Mouse (Mus musculus) liver, embryonic 14.5 days (tissue): ENCODE measurements around the gene Trmt10a. TPM values are rescaled to one million over a fixed set of nuclear protein-coding genes. Genes with fewer than 3 reads are reported as not detected.

ENCODE experiments used
- ATAC-seq: fragments of 200-750 bp; cut with Nextera tagmentation; 2 replicates; pipeline ENCODE4 v1.8.0; 2017; ENCODE audit warnings: moderate number of reproducible peaks, mild to moderate bottlenecking, moderate library complexity; ENCODE audit not compliant: insufficient read depth
- DNase-seq, 3 experiments: peaks; one replicate each; pipeline ENCODE4 v3.0.0-alpha.2; 2012 to 2013; ENCODE audit warnings: low read depth in 3 of 3, low spot score in 3 of 3
- H3K27ac ChIP-seq: fragments of 300-500 bp; sonication (generic); 2 replicates; pipeline ENCODE4 v1.5.1; 2014; ENCODE audit warnings: moderate library complexity, mild to moderate bottlenecking, control low read depth, inconsistent platforms
- H3K27me3 ChIP-seq: fragments of 300-500 bp; sonication (generic); 2 replicates; pipeline ENCODE4 v1.6.1; 2014; ENCODE audit warnings: mild to moderate bottlenecking, low read length, moderate library complexity; ENCODE audit not compliant: control insufficient read depth, insufficient read depth
- H3K36me3 ChIP-seq: fragments of 300-500 bp; sonication (generic); replicated peaks from 2 replicates; pipeline ENCODE4 v1.6.1; 2014; ENCODE audit warnings: low read depth; ENCODE audit not compliant: control insufficient read depth, insufficient read depth
- H3K4me1 ChIP-seq, 2 experiments: fragments of 200-500 bp in 1 of 2; fragments of 300-500 bp in 1 of 2; sonication (generic) in 1 of 2; replicated peaks; 2 replicates each; pipeline ENCODE4 v1.6.1; 2012 to 2014; ENCODE audit warnings: antibody characterized with exemption in 1 of 2, inconsistent platforms in 1 of 2, low read length in 1 of 2; ENCODE audit not compliant: control insufficient read depth in 2 of 2, insufficient read depth in 2 of 2
- H3K4me2 ChIP-seq: fragments of 300-500 bp; sonication (generic); 2 replicates; pipeline ENCODE4 v1.6.1; 2014; ENCODE audit warnings: low read depth, mild to moderate bottlenecking, control low read depth, moderate library complexity
- H3K4me3 ChIP-seq, 2 experiments: fragments of 200-500 bp in 1 of 2; fragments of 300-500 bp in 1 of 2; sonication (generic) in 1 of 2; 2 replicates each; pipeline ENCODE4 v1.5.1; 2012 to 2014; ENCODE audit warnings: low read depth in 2 of 2, low read length in 2 of 2, mild to moderate bottlenecking in 2 of 2, control low read depth in 1 of 2, inconsistent platforms in 1 of 2, moderate library complexity in 1 of 2; ENCODE audit not compliant: insufficient read depth in 1 of 2
- H3K9ac ChIP-seq: fragments of 300-500 bp; sonication (generic); replicated peaks from 2 replicates; pipeline ENCODE4 v1.6.1; 2014; ENCODE audit warnings: mild to moderate bottlenecking, control low read depth, moderate library complexity
- H3K9me3 ChIP-seq: fragments of 300-500 bp; sonication (generic); 2 replicates; pipeline ENCODE4 v1.6.1; 2016; ENCODE audit warnings: low read length, mixed read lengths; ENCODE audit not compliant: control insufficient read depth
- CTCF ChIP-seq: IDR thresholded peaks from 2 replicates; pipeline ENCODE4 v1.5.1; 2016; ENCODE audit warnings: antibody characterized with exemption, low read depth, control low read depth
- EP300 ChIP-seq: IDR thresholded peaks from 2 replicates; pipeline ENCODE4 v1.6.1; 2016; ENCODE audit warnings: antibody characterized with exemption, low read depth
- WGBS: fragments of 180-500 bp; shearing (Covaris S2); extraction: QIAGEN DNeasy Blood & Tissue Kit; methylation state at CpG from one replicate; pipeline ENCODE4 v1.1.7; 2014; ENCODE audit not compliant: insufficient replicate concordance; 5-methylcytosine and 5-hydroxymethylcytosine counted together
- polyA plus RNA-seq, 2 experiments: library from polyadenylated mRNA; depleted of rRNA in 1 of 2; stranded (reverse) in 1 of 2; unstranded in 1 of 2; fragments of >200 nt; fragmentation: Nextera tagmentation in 1 of 2; extraction: Ambion mirVana in 1 of 2; gene quantifications; 2 replicates each; pipeline versions ENCODE4 v1.2.1 to v1.2.3; 2012 to 2014

The Trmt10a gene
- polyA plus RNA-seq, 2 experiments = 3.3 to 5.6 TPM

DNA sequence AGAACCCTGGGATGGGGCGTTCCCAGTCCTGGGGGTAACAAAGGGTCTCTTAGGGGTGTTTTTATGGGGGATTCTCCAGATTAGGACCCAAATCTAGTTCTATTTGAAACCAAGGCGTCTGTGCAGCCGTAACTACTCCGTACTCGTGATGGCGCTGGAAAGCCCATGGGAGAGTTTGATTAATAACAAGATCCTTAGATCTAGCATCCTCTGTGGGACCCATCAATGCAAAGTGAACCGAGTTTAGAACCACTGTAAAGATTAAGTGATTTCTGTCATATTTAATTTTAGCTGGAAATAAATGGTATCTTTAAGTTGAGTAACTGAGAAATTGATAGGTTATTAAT lies 55.4 kb downstream of the Trmt10a start:
- no peaks in the 10 kb centered on the region for H3K27me3 ChIP-seq
- 63% methylated on average over 7 of the region's 7 CpGs for WGBS
- no peak for TF ChIP-seq EP300
- TF ChIP-seq CTCF = no peak
- no peaks in the 10 kb centered on the region for H3K9me3 ChIP-seq
- DNase-seq (no peak), ATAC-seq (no peak)
- H3K36me3 ChIP-seq = no peaks in the 10 kb centered on the region
- H3K9ac ChIP-seq = no peak overlapping the region
- H3K4me2 ChIP-seq = no peak overlapping the region
- no peaks in the 10 kb centered on the region for H3K4me1 ChIP-seq
- H3K4me3 ChIP-seq = no peak overlapping the region
- no peak overlapping the region for H3K27ac ChIP-seq

DNA sequence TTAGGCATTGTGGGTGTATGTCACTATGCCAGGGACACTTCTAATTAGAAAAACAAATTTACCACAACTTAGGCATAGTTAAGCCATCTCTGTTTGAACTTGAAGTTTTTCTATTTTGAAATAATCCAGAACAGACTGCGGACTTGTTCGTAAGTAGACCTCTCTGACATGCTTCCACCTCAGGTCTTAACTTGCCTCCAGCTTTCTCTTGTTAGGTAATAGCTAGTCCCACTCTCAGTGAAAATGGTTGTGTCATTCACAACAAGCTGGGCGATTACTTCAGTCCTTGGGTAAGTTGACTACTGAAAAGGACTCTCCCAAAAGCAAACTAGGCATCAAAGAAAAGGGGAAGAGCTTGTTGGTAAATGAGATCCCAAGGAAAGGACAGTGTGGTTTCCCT lies 65.6 kb downstream of the Trmt10a start:
- TF ChIP-seq CTCF (no peak), EP300 (no peak)
- Histone ChIP-seq H3K36me3 (no peaks in the 10 kb centered on the region), H3K27me3 (no peaks in the 10 kb centered on the region), H3K4me1 (no peaks in the 10 kb centered on the region), H3K9me3 (no peaks in the 10 kb centered on the region), H3K9ac (no peak overlapping the region), H3K4me3 (no peak overlapping the region), H3K4me2 (no peak overlapping the region), H3K27ac (no peak overlapping the region)
- ATAC-seq = no peak
- WGBS = 76% methylated on average over 3 of the region's 3 CpGs
- DNase-seq = no peak

Other genes with a start within 250 kb of the Trmt10a start
- gene Lamtor3, start 224.9 kb upstream of the Trmt10a start, polyA plus RNA-seq (2012; rRNA removed) = 31.3 and 35.2 TPM in 2 replicates
- 54.3 and 60.1 TPM in 2 replicates for gene Lamtor3, start 224.9 kb upstream of the Trmt10a start, polyA plus RNA-seq (2014; fragmentation: Nextera tagmentation; extraction: Ambion mirVana)
- 5.1 and 8.8 TPM in 2 replicates for gene Dapp1, start 161.9 kb upstream of the Trmt10a start, polyA plus RNA-seq (2012; rRNA removed)
- 10.6 and 11.5 TPM in 2 replicates for gene Dapp1, start 161.9 kb upstream of the Trmt10a start, polyA plus RNA-seq (2014; fragmentation: Nextera tagmentation; extraction: Ambion mirVana)
- 0.01 TPM in 2 replicates for gene 1110002E22Rik, start 78.4 kb upstream of the Trmt10a start, polyA plus RNA-seq (2012; rRNA removed)
- not detected in 2 replicates for gene 1110002E22Rik, start 78.4 kb upstream of the Trmt10a start, polyA plus RNA-seq (2014; fragmentation: Nextera tagmentation; extraction: Ambion mirVana)
- 0.02 TPM in 1 of 2 replicates, not detected in the other for gene Gm5105, start 76.1 kb upstream of the Trmt10a start, polyA plus RNA-seq (2012; rRNA removed)
- not detected in 2 replicates for gene Gm5105, start 76.1 kb upstream of the Trmt10a start, polyA plus RNA-seq (2014; fragmentation: Nextera tagmentation; extraction: Ambion mirVana)
- 11.2 and 16.0 TPM in 2 replicates for gene Mttp, start 1.5 kb downstream of the Trmt10a start, polyA plus RNA-seq (2012; rRNA removed)
- gene Mttp, start 1.5 kb downstream of the Trmt10a start, polyA plus RNA-seq (2014; fragmentation: Nextera tagmentation; extraction: Ambion mirVana) = 30.7 and 34.8 TPM in 2 replicates
- gene 4930579F01Rik, start 50.4 kb downstream of the Trmt10a start, polyA plus RNA-seq (2012; rRNA removed) = not detected in 2 replicates
- not detected in 2 replicates for gene 4930579F01Rik, start 50.4 kb downstream of the Trmt10a start, polyA plus RNA-seq (2014; fragmentation: Nextera tagmentation; extraction: Ambion mirVana)
- 0.04 and 0.07 TPM in 2 replicates for gene Adh7, start 74.3 kb downstream of the Trmt10a start, polyA plus RNA-seq (2012; rRNA removed)
- 0.39 and 0.42 TPM in 2 replicates for gene Adh7, start 74.3 kb downstream of the Trmt10a start, polyA plus RNA-seq (2014; fragmentation: Nextera tagmentation; extraction: Ambion mirVana)
- 3.8 and 4.0 TPM in 2 replicates for gene Adh1, start 117.5 kb downstream of the Trmt10a start, polyA plus RNA-seq (2012; rRNA removed)
- 8.4 and 10.6 TPM in 2 replicates for gene Adh1, start 117.5 kb downstream of the Trmt10a start, polyA plus RNA-seq (2014; fragmentation: Nextera tagmentation; extraction: Ambion mirVana)
- gene Adh6a, start 169.8 kb downstream of the Trmt10a start, polyA plus RNA-seq (2012; rRNA removed) = not detected in 2 replicates
- gene Adh6a, start 169.8 kb downstream of the Trmt10a start, polyA plus RNA-seq (2014; fragmentation: Nextera tagmentation; extraction: Ambion mirVana) = not detected in 2 replicates
- gene Adh6b, start 198.3 kb downstream of the Trmt10a start, polyA plus RNA-seq (2012; rRNA removed) = 0.12 and 0.13 TPM in 2 replicates
- gene Adh6b, start 198.3 kb downstream of the Trmt10a start, polyA plus RNA-seq (2014; fragmentation: Nextera tagmentation; extraction: Ambion mirVana) = 0.53 and 0.76 TPM in 2 replicates